Mouse (Mus musculus) ES-E14 (cell line): ENCODE results near the gene Tet2. TPM values are rescaled to one million over a fixed set of nuclear protein-coding genes. Genes with fewer than 3 reads are reported as not detected.
"Not testable (repeated sequence)": the region's sequence is repeated elsewhere in the genome, so short reads cannot be mapped to it uniquely, and the experiment has no call there.

Experiments used
- DNase-seq: peaks from one replicate; pipeline ENCODE4 v3.0.0-alpha.2; 2013; ENCODE audit warnings: low read depth, low spot score
- H3K27ac ChIP-seq: 2 replicates; pipeline ENCODE4 v1.5.1; 2012; ENCODE audit warnings: low read depth, mild to moderate bottlenecking, low read length, moderate library complexity, mixed read lengths; ENCODE audit not compliant: poor library complexity, insufficient read depth, severe bottlenecking
- H3K36me3 ChIP-seq: 2 replicates; pipeline ENCODE4 v1.6.1; 2012; ENCODE audit warnings: mild to moderate bottlenecking, low read length, moderate library complexity, mixed read lengths; ENCODE audit not compliant: control insufficient read depth, poor library complexity, insufficient read depth, severe bottlenecking
- H3K4me1 ChIP-seq, 2 experiments: fragments of 150-350 bp in 1 of 2; sonication (generic) in 1 of 2; 2 replicates each; pipeline ENCODE4 v1.6.1; 2012; ENCODE audit warnings: low read length in 2 of 2, mild to moderate bottlenecking in 1 of 2, mixed read lengths in 1 of 2; ENCODE audit not compliant: control insufficient read depth in 2 of 2, insufficient read depth in 2 of 2, poor library complexity in 1 of 2
- H3K4me3 ChIP-seq, 2 experiments: fragments of 150-350 bp in 1 of 2; sonication (generic) in 1 of 2; 2 replicates each; pipeline ENCODE4 v1.5.1; 2012; ENCODE audit warnings: low read length in 2 of 2, low read depth in 1 of 2, mild to moderate bottlenecking in 1 of 2, mixed read lengths in 1 of 2; ENCODE audit not compliant: insufficient read depth in 1 of 2, poor library complexity in 1 of 2, severe bottlenecking in 1 of 2
- H3K9ac ChIP-seq: 2 replicates; pipeline ENCODE4 v1.6.1; 2012; ENCODE audit warnings: low read depth, mild to moderate bottlenecking, low read length, mixed read lengths; ENCODE audit not compliant: poor library complexity, insufficient read depth, severe bottlenecking
- H3K9me3 ChIP-seq: fragments of 150-350 bp; sonication (generic); 2 replicates; pipeline ENCODE4 v1.6.1; 2012; ENCODE audit warnings: low read depth, mild to moderate bottlenecking, low read length; ENCODE audit not compliant: control insufficient read depth, insufficient read depth
- CHD2 ChIP-seq: IDR thresholded peaks from 2 replicates; pipeline ENCODE4 v1.6.1; 2014; ENCODE audit warnings: mild to moderate bottlenecking, low read depth, low read length, inconsistent platforms
- HCFC1 ChIP-seq: IDR thresholded peaks from 2 replicates; pipeline ENCODE4 v1.6.1; 2012; ENCODE audit warnings: low read length, inconsistent platforms, borderline replicate concordance; ENCODE audit not compliant: insufficient read depth
- MAFK ChIP-seq: IDR thresholded peaks from 2 replicates; pipeline ENCODE4 v1.6.1; 2014; ENCODE audit warnings: mild to moderate bottlenecking, low read depth, low read length, inconsistent platforms; ENCODE audit not compliant: insufficient read depth
- ZC3H11A ChIP-seq: IDR thresholded peaks from 2 replicates; pipeline ENCODE4 v1.6.1; 2012; ENCODE audit warnings: low read depth, mild to moderate bottlenecking, inconsistent platforms, low read length, borderline replicate concordance
- ZNF384 ChIP-seq: IDR thresholded peaks from 2 replicates; pipeline ENCODE4 v1.6.1; 2012; ENCODE audit warnings: low read depth, low read length, inconsistent platforms
- in situ Hi-C, 2 experiments: fragments of 600-800 bp; cut with MboI; formaldehyde crosslinking; loops; one replicate each; pipeline ENCODE4 v1.15.1; 2025; ENCODE audit warnings: low sequenced_read_pairs in 2 of 2, inconsistent platforms in 1 of 2; ENCODE audit not compliant: unreplicated experiment in 2 of 2
- total RNA-seq: library from RNA; depleted of rRNA; stranded (reverse); fragments of 300-350 nt; gene quantifications from 2 replicates; pipeline ENCODE4 v1.2.3, GENCODE M21; 2012; rRNA removed

Gene Tet2
- total RNA-seq: 86.9 and 106 TPM in 2 replicates

GRCm38 (mm10) chr3:133544551-133545303 is at the start of gene Tet2:
TSS of gene Tet2 (minus strand) at chr3:133545139.
- no peaks in the 10 kb centered on the region for H3K36me3 ChIP-seq
- TF ChIP-seq ZNF384 (no peak), CHD2 (no peak)
- peak within 1 kb of the TSS; percentile 90 to 97 for H3K4me3 ChIP-seq
- H3K27ac ChIP-seq: peak within 1 kb of the TSS; percentile 94
- peak within 1 kb of the TSS; percentile 87 for H3K9ac ChIP-seq
- DNase-seq: no peak
- in situ Hi-C loops: no loop called here
- no peaks in the 10 kb centered on the region; a peak in 1 of 4 replicates for H3K4me1 ChIP-seq
- no peaks in the 10 kb centered on the region for H3K9me3 ChIP-seq

DNA sequence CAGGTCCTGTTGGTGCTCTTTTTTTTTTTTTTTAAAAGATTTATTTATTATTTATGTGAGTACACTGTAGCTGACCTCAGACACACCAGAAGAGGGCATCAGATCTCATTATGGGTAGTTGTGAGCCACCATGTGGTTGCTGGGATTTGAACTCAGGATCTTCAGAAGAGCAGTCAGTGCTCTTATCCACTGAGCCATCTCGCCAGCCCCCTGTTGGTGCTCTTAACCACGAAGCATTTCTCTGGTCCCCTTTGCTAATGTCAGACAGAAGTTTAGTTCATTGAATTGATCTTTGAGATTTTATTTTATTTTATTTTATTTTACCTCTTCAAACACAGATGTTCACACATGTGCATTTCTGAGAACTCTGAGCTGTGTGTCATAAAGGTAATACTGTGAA is 48.1 kb upstream of the Tet2 start:
- in situ Hi-C loops, H3K9me3 ChIP-seq, H3K9ac ChIP-seq, H3K4me3 ChIP-seq, H3K27ac ChIP-seq, H3K36me3 ChIP-seq, DNase-seq, H3K4me1 ChIP-seq: not testable (repeated sequence)

- no peaks in the 10 kb centered on the region for H3K9me3 ChIP-seq
- H3K4me3 ChIP-seq: no peak overlapping the region
- peaks cover 0 to 7% of the 10 kb centered on the region in 2 experiments; a peak in 2 of 4 replicates for H3K4me1 ChIP-seq
- peak overlapping the region; percentile 49; the same call in 1 of the 2 replicates for H3K27ac ChIP-seq
- no peak for DNase-seq
- no peak overlapping the region for H3K9ac ChIP-seq
- in situ Hi-C loops: no loop called here
- no peak for TF ChIP-seq MAFK
- TF ChIP-seq ZC3H11A: no peak
- peak; percentile 83 for TF ChIP-seq ZNF384
- no peak for TF ChIP-seq HCFC1
- TF ChIP-seq CHD2: no peak
- H3K36me3 ChIP-seq: no peaks in the 10 kb centered on the region
Measured at GRCm38 (mm10) chr3:133590506-133591152, 45.7 kb upstream of the Tet2 start.

GRCm38 (mm10) chr3:133585010-133585409 is 40.1 kb upstream of the Tet2 start:
- H3K9me3 ChIP-seq: no peaks in the 10 kb centered on the region
- TF ChIP-seq HCFC1: no peak
- TF ChIP-seq CHD2: no peak
- TF ChIP-seq MAFK: no peak
- TF ChIP-seq ZNF384: no peak
- no peak for TF ChIP-seq ZC3H11A
- in situ Hi-C loops: no loop called here

More at GRCm38 (mm10) chr3:133585010-133585409, 40.1 kb upstream of the Tet2 start:
- DNase-seq: no peak
- Histone ChIP-seq H3K27ac (no peak overlapping the region), H3K4me1 (no peaks in the 10 kb centered on the region; a peak in 1 of 4 replicates), H3K9ac (no peak overlapping the region), H3K4me3 (no peak overlapping the region), H3K36me3 (no peaks in the 10 kb centered on the region)
